Mouse (Mus musculus) heart, embryonic 10.5 days (tissue): ENCODE data around the gene Fam169b. TPM values are rescaled to one million over a fixed set of nuclear protein-coding genes. Genes with fewer than 3 reads are reported as not detected.
A peak's percentile ranks its signal among the peaks of the same experiment; 100 is the strongest.
"Not testable (repeated sequence)": the region's sequence is repeated elsewhere in the genome, so short reads cannot be mapped to it uniquely, and the experiment has no call there.

Experiments
- DNase-seq: peaks from one replicate; pipeline ENCODE4 v3.0.0-alpha.2; 2017; ENCODE audit warnings: low spot score
- H3K27ac ChIP-seq: fragments of 300-500 bp; sonication (generic); 2 replicates; pipeline ENCODE4 v1.5.1; 2016; ENCODE audit warnings: mild to moderate bottlenecking
- H3K27me3 ChIP-seq: fragments of 300-500 bp; sonication (generic); 2 replicates; pipeline ENCODE4 v1.6.1; 2016; ENCODE audit warnings: mild to moderate bottlenecking; ENCODE audit not compliant: poor library complexity, insufficient read depth, severe bottlenecking
- H3K36me3 ChIP-seq: fragments of 300-500 bp; sonication (generic); 2 replicates; pipeline ENCODE4 v1.6.1; 2016; ENCODE audit warnings: mild to moderate bottlenecking, moderate library complexity
- H3K4me1 ChIP-seq: fragments of 300-500 bp; sonication (generic); 2 replicates; pipeline ENCODE4 v1.6.1; 2016; ENCODE audit warnings: mild to moderate bottlenecking
- H3K4me3 ChIP-seq: fragments of 300-500 bp; sonication (generic); 2 replicates; pipeline ENCODE4 v1.5.1; 2016; ENCODE audit warnings: mild to moderate bottlenecking, moderate library complexity
- H3K9me3 ChIP-seq: fragments of 300-500 bp; sonication (generic); 2 replicates; pipeline ENCODE4 v1.6.1; 2016; ENCODE audit warnings: mild to moderate bottlenecking, moderate library complexity
- WGBS: fragments of 180-500 bp; shearing (Covaris S2); methylation state at CpG from one replicate; pipeline ENCODE4 v1.1.7; 2016; 5-methylcytosine and 5-hydroxymethylcytosine counted together
- polyA plus RNA-seq: library from polyadenylated mRNA; unstranded; fragments of >200 nt; fragmentation: Nextera tagmentation; extraction: Ambion mirVana; gene quantifications from 2 replicates; pipeline ENCODE4 v1.2.1, GENCODE M21; 2016

The Fam169b gene
- polyA plus RNA-seq, 1 experiment from 2014 or later, result 0.19 TPM

DNA sequence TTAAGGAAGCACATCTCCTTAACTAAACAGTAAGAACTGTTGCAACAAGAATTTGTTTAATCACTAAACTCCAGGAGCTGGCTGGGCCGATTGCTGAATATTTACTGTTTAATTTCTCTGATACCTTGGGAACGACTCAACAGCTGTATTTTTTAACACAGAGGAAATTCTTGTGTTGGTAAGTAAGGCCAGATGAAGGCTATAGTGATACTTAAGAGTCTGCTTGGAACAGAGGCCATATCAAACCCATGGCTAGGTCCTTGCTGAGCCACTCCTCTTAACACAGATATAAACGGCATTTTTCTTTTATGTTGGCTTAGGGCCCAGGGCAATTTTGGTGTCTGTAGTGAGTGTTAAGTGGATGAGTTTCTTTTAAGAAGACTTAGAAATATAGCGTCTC is 3.1 kb upstream of the Fam169b start:
- no peak for DNase-seq

DNA sequence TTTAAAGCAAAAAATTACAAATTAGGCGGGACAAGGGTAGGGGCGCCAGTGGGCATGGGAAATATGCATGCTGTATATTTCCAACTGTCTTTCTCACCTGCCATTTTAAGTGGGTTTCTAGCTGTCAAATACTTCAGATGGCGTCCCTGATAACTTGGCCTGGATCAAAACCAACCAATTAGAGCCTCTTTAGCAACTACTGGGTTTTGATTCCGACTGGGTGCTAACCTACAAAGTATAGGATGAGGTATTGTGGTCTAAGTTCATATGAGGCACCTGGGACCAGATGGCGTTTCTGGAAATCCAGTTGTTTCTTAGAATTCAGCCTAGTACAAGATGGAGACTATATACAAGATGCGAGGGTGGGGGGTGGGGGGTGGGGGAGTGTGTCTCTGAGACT is 1.8 kb upstream of the Fam169b start:
- no peak overlapping the region for H3K27ac ChIP-seq
- DNase-seq, result no peak
- 85% methylated on average over 6 of the region's 6 CpGs for WGBS

More for the DNA sequence above, 3.1 kb upstream of the Fam169b start:
- Histone ChIP-seq H3K36me3 (no peaks in the 10 kb centered on the region), H3K27me3 (peaks cover 22% of the 10 kb centered on the region), H3K27ac (no peak overlapping the region), H3K9me3 (no peaks in the 10 kb centered on the region), H3K4me1 (no peaks in the 10 kb centered on the region; the same call in 1 of the 2 replicates), H3K4me3 (no peak overlapping the region)
- WGBS, result 62% methylated on average over 4 of the region's 4 CpGs

DNA sequence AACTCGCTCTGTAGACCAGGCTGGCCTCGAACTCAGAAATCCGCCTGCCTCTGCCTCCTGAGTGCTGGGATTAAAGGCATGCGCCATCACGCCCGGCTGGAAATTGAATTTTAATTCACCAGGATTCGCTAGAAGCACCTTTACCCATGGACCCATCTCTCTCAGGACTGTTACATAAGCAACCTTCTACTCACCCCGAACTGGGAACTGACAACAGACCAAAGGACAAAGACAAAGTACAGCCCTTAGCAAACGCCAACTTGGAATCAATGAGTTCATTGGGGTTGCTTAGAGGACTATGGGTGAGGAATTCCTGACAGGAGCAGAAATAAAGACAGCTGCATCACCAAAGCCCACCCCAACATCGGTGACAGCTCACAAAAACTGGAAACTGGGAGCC is 1.0 kb upstream of the Fam169b start:
- no peak for DNase-seq
- no peaks in the 10 kb centered on the region for H3K9me3 ChIP-seq
- no peak overlapping the region for H3K4me3 ChIP-seq
- H3K4me1 ChIP-seq, result peaks cover 9% of the 10 kb centered on the region
- no peaks in the 10 kb centered on the region for H3K36me3 ChIP-seq
- H3K27me3 ChIP-seq, result peaks cover 37% of the 10 kb centered on the region
- no peak overlapping the region for H3K27ac ChIP-seq
- 86% methylated on average over 10 of the region's 10 CpGs for WGBS

More for the DNA sequence above, 1.8 kb upstream of the Fam169b start:
- Histone ChIP-seq H3K4me3 (no peak overlapping the region), H3K4me1 (peaks cover 9% of the 10 kb centered on the region), H3K9me3 (no peaks in the 10 kb centered on the region), H3K36me3 (no peaks in the 10 kb centered on the region), H3K27me3 (peaks cover 30% of the 10 kb centered on the region)

DNA sequence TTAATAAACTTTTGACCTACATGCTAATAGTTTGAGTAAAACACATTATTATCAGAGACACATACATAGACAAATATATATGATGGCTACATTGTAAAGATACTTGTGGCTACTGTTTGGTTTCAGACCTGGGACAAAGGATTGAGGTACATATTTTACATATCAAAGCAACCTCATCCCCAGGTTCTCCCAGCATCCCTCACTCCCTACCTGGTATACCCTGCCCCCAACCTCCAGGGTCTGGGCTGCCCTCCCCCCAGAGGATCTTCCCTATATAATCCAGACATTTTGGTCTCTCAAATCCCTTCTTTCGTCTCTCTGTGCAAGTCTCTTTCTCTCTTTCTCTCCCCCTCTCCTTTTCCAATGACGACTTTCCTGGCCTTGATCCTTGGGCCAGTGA is 579 bp downstream of the Fam169b start:
- H3K9me3 ChIP-seq, result no peaks in the 10 kb centered on the region
- 60% methylated on average over 2 of the region's 2 CpGs for WGBS
- H3K27me3 ChIP-seq, result peaks cover 52% of the 10 kb centered on the region
- H3K27ac ChIP-seq, result no peak overlapping the region
- H3K4me1 ChIP-seq, result peaks cover 9% of the 10 kb centered on the region
- H3K36me3 ChIP-seq, result no peaks in the 10 kb centered on the region
- DNase-seq, result no peak
- H3K4me3 ChIP-seq, result no peak overlapping the region

DNA sequence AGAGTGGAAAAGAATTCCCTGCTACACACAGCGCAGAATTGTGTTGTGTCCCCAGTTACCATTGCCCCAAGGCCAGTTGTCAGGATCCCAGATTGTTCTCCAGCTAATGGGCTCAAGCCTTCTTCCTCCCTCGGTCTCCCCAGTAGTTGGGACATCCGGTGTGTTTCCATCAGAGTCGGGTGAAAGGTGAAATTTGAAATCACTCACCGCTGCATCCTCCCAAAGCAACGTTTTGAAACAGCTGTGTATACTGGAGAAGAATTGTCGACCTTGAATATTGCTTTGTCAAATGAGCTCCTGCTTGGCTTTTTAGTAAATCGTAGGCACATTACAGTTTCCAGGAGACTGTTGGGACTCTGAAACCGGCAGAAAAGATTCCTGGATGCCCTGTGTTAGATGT is 1.3 kb downstream of the Fam169b start:
- WGBS, result 66% methylated on average over 9 of the region's 9 CpGs
- DNase-seq, result no peak
- peaks cover 9% of the 10 kb centered on the region for H3K4me1 ChIP-seq

DNA sequence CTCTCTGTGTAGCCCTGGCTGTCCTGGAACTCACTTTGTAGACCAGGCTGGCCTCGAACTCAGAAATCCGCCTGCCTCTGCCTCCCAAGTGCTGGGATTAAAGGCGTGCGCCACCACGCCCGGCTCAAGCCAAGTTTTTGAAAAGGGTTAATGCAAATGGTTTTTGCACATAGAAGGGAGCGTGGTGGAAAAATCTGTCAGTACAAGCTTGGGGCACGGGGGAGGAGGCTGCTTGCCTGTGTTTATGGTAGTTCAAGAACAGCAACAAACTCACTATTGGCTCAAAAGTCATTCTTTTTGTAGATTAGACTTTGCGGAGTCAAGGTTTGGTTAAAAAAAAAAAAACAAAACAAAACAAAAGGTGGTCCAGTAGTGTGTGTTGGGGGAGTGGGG is 1.8 kb downstream of the Fam169b start:
- 39% methylated on average over 9 of the region's 9 CpGs for WGBS
- Histone ChIP-seq H3K27ac (peak overlapping the region; percentile 78; the same call in 1 of the 2 replicates), H3K27me3 (peaks cover 60% of the 10 kb centered on the region), H3K4me3 (peak overlapping the region; percentile 64)
- H3K9me3 ChIP-seq, DNase-seq, H3K4me1 ChIP-seq, H3K36me3 ChIP-seq: not testable (repeated sequence)

More for the DNA sequence above, 1.3 kb downstream of the Fam169b start:
- Histone ChIP-seq H3K27ac (no peak overlapping the region), H3K4me3 (no peak overlapping the region), H3K27me3 (peaks cover 59% of the 10 kb centered on the region), H3K9me3 (no peaks in the 10 kb centered on the region), H3K36me3 (no peaks in the 10 kb centered on the region)

DNA sequence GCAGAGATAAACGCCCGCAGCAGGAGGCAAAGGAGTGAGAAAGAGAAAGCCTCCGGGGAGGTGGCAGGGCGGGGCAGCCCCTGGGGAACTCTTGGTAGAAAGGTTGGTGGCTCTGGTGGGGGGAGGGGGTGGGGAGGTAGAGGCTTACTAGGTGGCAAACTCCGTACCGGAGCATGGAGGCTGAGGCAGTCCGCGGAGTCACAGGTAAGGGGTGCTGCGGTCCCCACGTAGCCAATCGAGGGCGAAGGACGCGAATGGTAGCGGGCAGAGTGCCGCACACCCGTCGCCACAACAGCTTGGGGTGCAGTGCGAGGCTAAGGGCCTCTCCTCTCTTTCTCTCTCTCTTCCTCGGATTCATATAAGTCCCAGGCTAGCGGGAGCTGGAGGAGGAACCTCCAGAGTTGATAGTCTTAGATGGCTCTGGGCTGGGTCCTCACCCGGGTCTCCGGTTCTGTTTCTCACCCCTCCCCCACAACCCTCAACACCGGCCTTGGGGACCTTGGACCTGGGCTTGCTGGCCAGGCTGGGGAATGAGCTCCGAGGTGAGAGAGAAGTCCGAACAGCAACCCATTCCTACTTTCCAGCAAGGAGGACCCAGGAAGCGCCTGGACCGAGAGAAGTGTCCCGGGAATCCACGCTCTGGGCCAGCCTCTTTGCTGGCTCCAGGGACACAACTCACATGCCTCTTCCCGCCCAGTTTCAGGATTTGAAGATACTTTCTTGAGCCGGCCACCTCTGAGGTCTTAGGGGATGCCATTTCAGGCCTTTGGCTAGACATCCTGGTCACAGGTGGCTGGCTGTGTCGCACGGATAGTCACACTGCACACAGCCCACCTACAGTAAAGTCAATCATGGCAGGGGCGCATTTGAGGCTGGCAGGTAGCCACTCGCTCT is 2.4 kb downstream of the Fam169b start:
- H3K4me1 ChIP-seq, result peaks cover 9% of the 10 kb centered on the region
- H3K4me3 ChIP-seq, result peak overlapping the region; percentile 64
- H3K9me3 ChIP-seq, result no peaks in the 10 kb centered on the region
- H3K27me3 ChIP-seq, result peaks cover 60% of the 10 kb centered on the region
- 3% methylated on average over 36 of the region's 36 CpGs for WGBS
- H3K36me3 ChIP-seq, result no peaks in the 10 kb centered on the region
- peak overlapping the region; percentile 78 for H3K27ac ChIP-seq
- no peak for DNase-seq

DNA sequence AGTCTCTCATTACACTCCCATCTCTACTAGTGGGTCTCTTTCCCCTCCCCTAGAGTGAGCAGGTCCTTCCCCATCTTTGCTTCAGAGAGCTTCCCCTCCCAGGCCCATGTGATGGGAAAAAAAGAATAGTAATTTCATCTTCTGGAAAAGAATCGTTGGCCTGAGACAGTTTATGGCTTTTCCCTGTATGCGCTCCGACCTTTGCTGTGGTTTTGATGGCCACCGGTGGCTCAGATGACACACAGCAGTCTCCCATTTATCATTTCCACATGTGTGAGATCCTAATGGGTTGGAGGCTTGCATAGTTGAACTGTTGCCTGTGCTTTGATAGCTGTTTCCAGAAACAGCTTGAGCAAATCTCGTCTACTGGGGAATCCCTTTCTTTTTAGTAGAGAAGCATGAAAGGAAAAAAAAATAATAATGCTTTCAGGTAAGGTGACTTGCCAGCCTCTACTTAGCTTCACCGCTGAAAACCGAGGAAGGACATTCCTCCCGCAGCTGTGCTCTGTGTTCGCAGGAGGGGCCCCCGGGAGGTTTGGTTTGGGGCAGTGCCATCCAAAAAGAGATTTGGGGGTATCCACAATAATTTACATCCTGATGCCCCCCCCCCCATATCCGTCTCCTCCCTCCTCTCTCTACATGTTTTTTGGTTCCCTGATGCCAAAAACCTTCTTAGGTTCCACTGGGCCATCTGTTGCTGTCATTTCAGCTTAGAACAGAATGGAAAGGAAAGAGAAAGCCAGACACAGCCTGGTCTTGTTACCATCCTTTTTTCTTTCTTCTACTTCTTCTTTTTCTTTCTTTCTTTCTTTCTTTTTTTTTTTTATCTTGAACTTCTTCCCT is 3.6 kb downstream of the Fam169b start:
- WGBS, result 35% methylated on average over 11 of the region's 11 CpGs
- Histone ChIP-seq H3K27me3 (peaks cover 60% of the 10 kb centered on the region), H3K4me1 (peaks cover 9% of the 10 kb centered on the region), H3K36me3 (no peaks in the 10 kb centered on the region), H3K9me3 (no peaks in the 10 kb centered on the region), H3K27ac (no peak overlapping the region), H3K4me3 (no peak overlapping the region)
- DNase-seq, result no peak

DNA sequence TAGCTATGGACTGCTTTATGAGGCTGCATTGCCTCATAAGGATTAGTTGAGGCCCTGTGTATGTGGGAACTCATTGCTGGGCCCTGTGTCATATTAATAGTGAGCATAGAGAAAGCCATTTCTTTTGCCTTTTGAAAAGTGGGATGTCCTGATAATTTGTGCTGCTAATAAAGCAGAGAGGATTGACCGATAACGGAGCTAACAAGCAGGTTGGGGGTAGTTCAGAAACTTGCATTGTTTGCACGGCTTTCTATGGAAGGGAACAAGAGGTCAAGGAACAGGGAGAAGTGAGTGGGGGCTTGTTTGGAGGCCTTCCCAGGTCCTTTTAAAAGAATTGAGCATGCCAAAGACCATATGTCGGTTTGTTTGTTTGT is 4.2 kb downstream of the Fam169b start:
- Histone ChIP-seq H3K9me3 (no peaks in the 10 kb centered on the region), H3K4me3 (no peak overlapping the region), H3K27ac (no peak overlapping the region), H3K36me3 (no peaks in the 10 kb centered on the region), H3K27me3 (peaks cover 60% of the 10 kb centered on the region), H3K4me1 (peaks cover 12% of the 10 kb centered on the region)
- 79% methylated on average over 4 of the region's 4 CpGs for WGBS
- no peak for DNase-seq

DNA sequence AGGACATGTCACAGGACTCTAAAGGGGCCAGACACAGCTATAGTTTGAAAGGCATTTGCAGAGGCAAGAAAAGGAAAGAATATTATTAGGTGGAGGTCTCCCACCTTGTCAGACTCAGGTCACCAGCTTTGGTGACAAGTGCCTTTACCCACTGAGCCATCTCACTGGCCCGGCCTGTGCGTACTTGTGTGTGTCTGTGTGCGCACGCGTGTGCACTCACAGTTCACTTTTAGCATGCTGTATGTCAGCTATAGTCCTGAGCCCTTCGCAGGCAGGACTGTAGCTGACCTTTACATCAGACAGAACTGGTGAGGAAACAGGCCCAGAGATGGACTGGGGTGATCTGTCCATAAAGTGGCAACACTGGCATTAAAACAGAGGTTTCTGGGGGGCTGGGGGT is 4.7 kb downstream of the Fam169b start:
- peaks cover 14% of the 10 kb centered on the region for H3K4me1 ChIP-seq
- no peak overlapping the region for H3K4me3 ChIP-seq
- H3K27ac ChIP-seq, result no peak overlapping the region
- H3K9me3 ChIP-seq, result no peaks in the 10 kb centered on the region
- DNase-seq, result no peak
- H3K36me3 ChIP-seq, result no peaks in the 10 kb centered on the region
- WGBS, result 93% methylated on average over 6 of the region's 6 CpGs
- H3K27me3 ChIP-seq, result peaks cover 60% of the 10 kb centered on the region

DNA sequence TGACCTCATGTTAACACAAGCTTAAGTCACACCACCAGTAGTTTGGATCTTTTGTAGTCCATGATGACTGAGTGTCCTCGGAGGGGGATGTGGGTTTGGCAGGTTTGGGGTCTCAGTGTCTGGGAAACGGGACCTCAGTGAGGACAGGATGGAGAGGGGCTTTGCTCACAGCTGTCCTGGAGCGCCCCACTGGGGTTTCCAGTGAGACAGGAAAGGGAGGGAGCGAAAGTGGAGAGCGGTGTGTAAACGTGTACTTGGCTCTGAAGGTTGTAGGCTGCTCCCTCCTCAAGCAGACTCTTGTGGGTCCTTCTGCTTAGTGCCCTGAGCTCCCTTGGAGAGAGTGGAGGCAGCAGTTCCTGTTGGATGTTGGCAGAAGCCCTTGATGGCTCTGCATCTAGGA is 5.3 kb downstream of the Fam169b start:
- H3K4me3 ChIP-seq, result no peak overlapping the region
- DNase-seq, result no peak
- no peaks in the 10 kb centered on the region for H3K36me3 ChIP-seq
- H3K27me3 ChIP-seq, result peaks cover 56% of the 10 kb centered on the region
- WGBS, result 61% methylated on average over 6 of the region's 6 CpGs
- H3K9me3 ChIP-seq, result no peaks in the 10 kb centered on the region
- peaks cover 14% of the 10 kb centered on the region for H3K4me1 ChIP-seq
- no peak overlapping the region for H3K27ac ChIP-seq

DNA sequence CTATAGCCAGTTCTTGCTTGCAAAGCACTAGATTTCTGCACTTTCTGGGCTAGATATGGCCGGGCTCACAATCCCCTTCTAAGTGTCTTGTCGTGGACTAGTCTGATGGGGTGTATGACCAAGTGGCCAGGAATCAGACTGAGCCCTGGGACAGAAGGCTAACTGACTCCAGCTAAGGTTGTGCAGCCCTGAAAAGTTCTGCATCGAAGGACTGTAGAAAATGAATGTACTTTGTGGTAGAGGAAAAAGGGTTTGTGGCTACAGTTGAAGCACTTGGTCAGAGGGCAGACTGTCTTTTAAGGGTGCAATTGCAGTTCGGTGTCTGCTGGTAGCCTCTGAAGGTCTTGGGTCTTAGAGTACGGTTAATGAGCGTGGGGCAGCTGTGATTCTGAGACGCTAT is 5.8 kb downstream of the Fam169b start:
- WGBS, result 80% methylated on average over 7 of the region's 7 CpGs

DNA sequence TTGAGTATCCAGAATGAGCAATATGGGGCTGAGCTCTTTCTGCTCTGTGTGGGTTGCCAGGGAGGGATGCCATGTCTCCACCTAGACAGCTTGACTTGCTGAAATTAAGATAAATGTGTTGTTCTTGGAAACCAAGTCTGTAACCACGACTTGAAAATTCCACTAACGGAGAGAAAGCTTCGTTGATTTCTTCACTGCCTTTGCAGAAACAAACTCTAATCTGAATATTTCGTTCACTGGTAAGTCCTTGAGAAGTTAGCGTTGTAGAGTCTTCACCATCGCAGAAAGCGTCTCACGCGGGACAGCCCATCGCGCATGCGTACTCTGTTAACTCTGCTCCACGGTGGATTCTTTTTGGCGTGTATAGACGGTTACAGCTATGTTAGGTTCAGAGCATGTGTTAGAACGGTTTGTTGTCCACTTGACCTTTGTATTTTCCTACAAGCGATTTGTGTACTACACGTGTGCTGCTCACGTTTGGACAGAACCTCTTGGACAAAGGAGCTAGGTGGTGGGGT is 6.8 kb downstream of the Fam169b start:
- no peaks in the 10 kb centered on the region for H3K36me3 ChIP-seq
- H3K4me3 ChIP-seq, result no peak overlapping the region
- no peak for DNase-seq
- H3K9me3 ChIP-seq, result no peaks in the 10 kb centered on the region
- H3K27me3 ChIP-seq, result peaks cover 44% of the 10 kb centered on the region
- peaks cover 14% of the 10 kb centered on the region for H3K4me1 ChIP-seq
- WGBS, result 83% methylated on average over 19 of the region's 19 CpGs
- no peak overlapping the region for H3K27ac ChIP-seq

More for the DNA sequence above, 5.8 kb downstream of the Fam169b start:
- DNase-seq, result no peak
- H3K4me1 ChIP-seq, result peaks cover 14% of the 10 kb centered on the region
- H3K27ac ChIP-seq, result no peak overlapping the region
- H3K9me3 ChIP-seq, result no peaks in the 10 kb centered on the region
- H3K27me3 ChIP-seq, result peaks cover 51% of the 10 kb centered on the region
- no peaks in the 10 kb centered on the region for H3K36me3 ChIP-seq
- H3K4me3 ChIP-seq, result no peak overlapping the region
